Mouse (Mus musculus) embryonic fibroblast, embryonic 13.5 days (primary cell): ENCODE results near the gene Zfp36l1.

Experiments used
- CTCF ChIP-seq: IDR thresholded peaks from 2 replicates; pipeline ENCODE4 v1.5.1; 2011; ENCODE audit warnings: mild to moderate bottlenecking, control low read depth, low read length, moderate library complexity, borderline replicate concordance; ENCODE audit not compliant: insufficient read depth
- POLR2A ChIP-seq: IDR thresholded peaks from 2 replicates; pipeline ENCODE4 v1.6.1; 2011; ENCODE audit warnings: low read depth, mild to moderate bottlenecking, control low read depth, low read length, moderate library complexity

DNA sequence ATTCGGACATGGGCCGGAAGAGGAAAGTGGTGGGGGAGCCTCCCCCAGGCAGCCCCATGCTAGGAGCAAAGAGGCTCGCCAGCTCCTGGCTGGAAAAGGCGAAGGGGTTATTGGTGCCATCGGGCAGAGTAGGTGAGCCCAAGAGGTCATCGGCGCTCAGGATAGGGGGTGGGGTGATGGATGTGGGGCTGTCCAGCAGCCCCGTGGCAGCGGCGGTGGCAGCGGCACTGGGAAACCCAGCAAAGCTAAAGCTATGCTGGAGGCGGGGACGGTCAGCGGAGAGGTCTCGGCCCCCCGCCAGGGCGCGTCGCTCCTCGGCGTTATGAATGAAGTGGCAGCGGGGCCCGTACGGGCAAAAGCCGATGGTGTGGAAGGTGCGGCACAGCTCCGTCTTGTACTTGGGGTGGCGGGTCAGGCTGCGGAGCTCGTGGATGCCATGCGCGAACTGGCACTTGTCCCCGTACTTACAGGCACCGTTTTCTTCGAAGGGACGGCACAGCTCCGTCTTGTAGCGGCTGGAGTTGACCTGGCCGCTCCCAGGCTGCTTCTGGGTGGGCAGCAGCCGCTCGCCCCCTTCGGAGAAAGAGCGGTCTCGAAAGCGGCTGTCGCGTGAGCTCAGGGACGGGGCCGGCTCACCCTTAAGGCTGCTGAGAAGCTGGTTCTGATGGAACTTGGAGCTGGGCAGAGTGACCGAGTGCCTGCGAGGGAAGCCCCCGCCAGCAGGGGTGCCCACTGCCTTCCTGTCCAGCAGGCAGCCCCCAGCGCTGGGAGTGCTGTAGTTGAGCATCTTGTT lies 2.9 kb downstream of the Zfp36l1 start:
- TF ChIP-seq CTCF (no peak), POLR2A (no peak)
